Mouse (Mus musculus) liver, embryonic 12.5 days (tissue): ENCODE results near the gene AY761185. TPM values are rescaled to one million over a fixed set of nuclear protein-coding genes. Genes with fewer than 3 reads are reported as not detected.
"Not testable (repeated sequence)": the region's sequence is repeated elsewhere in the genome, so short reads cannot be mapped to it uniquely, and the experiment has no call there.

Experiments
- ATAC-seq: fragments of 200-750 bp; cut with Nextera tagmentation; 2 replicates; pipeline ENCODE4 v1.8.0; 2017; ENCODE audit warnings: moderate number of reproducible peaks, mild to moderate bottlenecking, moderate library complexity
- H3K27ac ChIP-seq: fragments of 300-500 bp; sonication (generic); 2 replicates; pipeline ENCODE4 v1.5.1; 2016; ENCODE audit warnings: mild to moderate bottlenecking
- H3K27me3 ChIP-seq: fragments of 300-500 bp; sonication (generic); replicated peaks from 2 replicates; pipeline ENCODE4 v1.6.1; 2016; ENCODE audit warnings: mild to moderate bottlenecking, moderate library complexity
- H3K36me3 ChIP-seq: fragments of 300-500 bp; sonication (generic); 2 replicates; pipeline ENCODE4 v1.6.1; 2016; ENCODE audit warnings: mild to moderate bottlenecking, moderate library complexity
- H3K4me1 ChIP-seq: fragments of 300-500 bp; sonication (generic); 2 replicates; pipeline ENCODE4 v1.6.1; 2016
- H3K4me2 ChIP-seq: fragments of 300-500 bp; sonication (generic); 2 replicates; pipeline ENCODE4 v1.6.1; 2016; ENCODE audit warnings: mild to moderate bottlenecking, moderate library complexity
- H3K4me3 ChIP-seq: fragments of 300-500 bp; sonication (generic); 2 replicates; pipeline ENCODE4 v1.5.1; 2016; ENCODE audit warnings: mild to moderate bottlenecking, moderate library complexity
- H3K9ac ChIP-seq: fragments of 300-500 bp; sonication (generic); 2 replicates; pipeline ENCODE4 v1.6.1; 2016; ENCODE audit warnings: mild to moderate bottlenecking, moderate library complexity
- H3K9me3 ChIP-seq: fragments of 300-500 bp; sonication (generic); replicated peaks from 2 replicates; pipeline ENCODE4 v1.6.1; 2016; ENCODE audit warnings: mild to moderate bottlenecking, moderate library complexity
- WGBS: fragments of 180-500 bp; shearing (Covaris S2); methylation state at CpG from one replicate; pipeline ENCODE4 v1.1.7; 2016; ENCODE audit not compliant: insufficient replicate concordance; 5-methylcytosine and 5-hydroxymethylcytosine counted together
- polyA plus RNA-seq: library from polyadenylated mRNA; unstranded; fragments of >200 nt; fragmentation: Nextera tagmentation; extraction: Ambion mirVana; gene quantifications from 2 replicates; pipeline ENCODE4 v1.2.1, GENCODE M21; 2016

The AY761185 gene
- not detected in 2 replicates for polyA plus RNA-seq

DNA sequence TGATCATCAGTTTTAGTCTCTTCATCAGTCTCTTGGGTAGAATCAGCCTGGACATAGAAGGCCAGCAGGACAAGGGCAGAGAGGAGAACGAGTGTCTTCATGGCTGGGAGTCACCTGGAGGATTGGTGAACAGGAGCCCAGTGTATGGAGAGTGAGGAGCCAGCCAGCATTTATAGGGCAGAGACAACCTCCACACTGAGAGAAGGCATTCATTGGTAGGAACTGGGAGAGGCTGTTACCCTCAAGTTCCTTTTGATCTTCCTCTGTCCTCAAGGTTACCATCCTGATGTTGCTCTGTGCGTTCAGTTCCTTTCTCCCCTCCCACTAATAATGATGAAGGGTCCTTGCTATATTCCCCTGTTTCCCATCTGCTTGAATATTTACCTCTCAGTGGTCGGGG, at the start of gene AY761185:
AY761185 (minus strand) TSS at position 101 of the 400 bp plus-strand sequence.
- Histone ChIP-seq H3K9ac (no peak within 1 kb of the TSS), H3K4me3 (no peak within 1 kb of the TSS), H3K9me3 (peaks cover 22% of the 10 kb centered on the region), H3K27ac (no peak within 1 kb of the TSS), H3K4me1 (no peaks in the 10 kb centered on the region), H3K4me2 (no peak within 1 kb of the TSS), H3K36me3 (no peaks in the 10 kb centered on the region), H3K27me3 (no peaks in the 10 kb centered on the region)
- 61% methylated on average over 3 of the region's 3 CpGs for WGBS
- no peak for ATAC-seq

DNA sequence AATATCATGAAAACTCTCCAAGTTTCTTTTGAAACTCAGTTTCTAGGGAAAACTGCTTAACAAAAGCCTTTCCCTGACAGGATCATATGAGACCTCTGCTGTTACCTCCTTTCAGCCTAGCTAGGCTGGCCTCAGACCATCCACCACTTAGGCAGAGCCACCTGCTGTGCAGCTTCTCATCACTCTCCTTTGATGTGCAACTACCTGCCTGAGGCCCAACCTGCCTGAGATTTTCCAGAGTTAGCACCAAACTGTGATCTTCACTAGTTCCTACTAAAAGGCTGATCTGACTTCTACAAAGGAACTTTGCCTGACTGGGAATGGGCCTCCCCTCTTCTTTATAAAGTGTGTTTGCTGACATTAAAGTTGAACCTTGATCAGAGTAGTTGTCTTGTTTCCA, 49.5 kb upstream of the AY761185 start:
- not testable (repeated sequence) for H3K36me3 ChIP-seq, H3K4me3 ChIP-seq, H3K4me1 ChIP-seq, H3K9me3 ChIP-seq, ATAC-seq, H3K27ac ChIP-seq, H3K27me3 ChIP-seq, H3K4me2 ChIP-seq, H3K9ac ChIP-seq

DNA sequence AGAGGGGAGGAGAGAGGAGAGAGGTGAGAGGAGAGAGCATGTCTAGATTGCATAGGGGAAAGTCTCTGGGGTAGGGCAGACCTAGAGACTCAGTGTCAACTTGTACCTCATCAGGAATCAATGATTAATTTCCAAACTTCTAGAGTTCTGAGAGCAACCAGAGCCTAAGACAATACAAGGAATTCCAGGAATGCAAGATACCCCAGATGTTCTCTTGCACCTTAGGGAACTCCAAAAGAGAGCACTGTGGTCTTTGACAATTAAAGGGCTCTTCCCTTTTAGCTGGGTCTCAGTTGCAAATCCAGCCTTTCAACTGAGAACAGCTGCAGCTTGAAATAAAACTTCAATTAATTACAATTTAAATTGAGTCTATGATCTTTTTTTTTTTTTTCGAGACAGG, 35.3 kb upstream of the AY761185 start:
- Histone ChIP-seq H3K36me3 (no peaks in the 10 kb centered on the region), H3K4me2 (no peak overlapping the region), H3K27ac (no peak overlapping the region), H3K4me3 (no peak overlapping the region), H3K9ac (no peak overlapping the region), H3K4me1 (no peaks in the 10 kb centered on the region), H3K9me3 (peaks cover 3% of the 10 kb centered on the region), H3K27me3 (no peaks in the 10 kb centered on the region)
- WGBS = 10% methylated on average over 1 of the region's 1 CpGs
- ATAC-seq = no peak

DNA sequence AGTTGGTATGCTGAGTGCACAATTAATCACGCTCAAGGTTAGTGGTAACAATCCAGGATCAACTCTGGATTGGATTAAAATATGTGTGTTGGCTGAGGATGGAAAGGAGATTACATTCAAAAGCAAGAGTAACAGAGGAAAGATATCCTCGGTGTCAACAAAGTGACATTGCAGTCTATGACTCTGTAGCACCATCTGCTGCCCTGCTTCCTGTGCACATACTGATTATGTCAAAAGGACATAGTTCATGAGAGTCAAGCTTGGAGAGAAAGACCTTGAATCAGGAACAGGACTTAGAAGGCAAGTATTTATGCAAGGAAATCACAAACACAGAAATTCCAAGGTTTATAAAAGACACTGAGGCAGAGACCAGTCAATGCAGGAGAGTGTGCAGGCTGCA, 20.0 kb upstream of the AY761185 start:
- 55% methylated on average over 2 of the region's 2 CpGs for WGBS
- no peaks in the 10 kb centered on the region for H3K36me3 ChIP-seq
- H3K27ac ChIP-seq = no peak overlapping the region
- no peak overlapping the region for H3K4me3 ChIP-seq
- ATAC-seq = no peak
- H3K4me1 ChIP-seq = no peaks in the 10 kb centered on the region
- 0 out of 2 replicates have a peak, but pooled peaks cover 4% of the 10 kb centered on the region for H3K9me3 ChIP-seq
- H3K4me2 ChIP-seq = no peak overlapping the region
- H3K27me3 ChIP-seq = no peaks in the 10 kb centered on the region
- H3K9ac ChIP-seq = no peak overlapping the region

DNA sequence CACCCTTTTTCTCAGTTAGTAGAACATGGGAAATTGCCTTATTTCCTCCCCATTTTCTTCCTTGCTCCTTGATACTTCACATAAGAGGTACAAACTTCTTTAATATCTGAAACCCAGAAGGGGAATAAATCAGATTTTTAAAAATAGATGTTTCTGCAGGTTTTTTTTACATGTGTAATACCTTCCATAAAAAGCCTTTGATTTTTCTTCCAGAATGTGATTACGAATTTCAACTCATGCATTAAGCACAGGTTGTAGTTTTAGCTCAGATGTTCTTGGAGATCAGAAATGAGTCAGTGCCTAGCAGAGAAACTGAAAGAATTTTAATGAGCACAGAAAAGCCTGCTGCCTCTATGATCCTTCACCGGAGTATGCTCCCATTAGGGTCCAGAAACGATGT, 22.5 kb downstream of the AY761185 start, which contains the start of gene Gm6040:
Gm6040 (minus strand) TSS at position 101 of the 400 bp plus-strand sequence.
- no peak within 1 kb of the TSS for H3K9ac ChIP-seq
- no peak for ATAC-seq
- WGBS = 48% methylated on average over 3 of the region's 3 CpGs
- no peaks in the 10 kb centered on the region for H3K27me3 ChIP-seq
- no peak within 1 kb of the TSS for H3K4me3 ChIP-seq
- no peaks in the 10 kb centered on the region for H3K4me1 ChIP-seq
- no peak within 1 kb of the TSS for H3K27ac ChIP-seq
- 0 out of 2 replicates have a peak, but pooled peaks cover 3% of the 10 kb centered on the region for H3K9me3 ChIP-seq
- no peak within 1 kb of the TSS for H3K4me2 ChIP-seq
- no peaks in the 10 kb centered on the region for H3K36me3 ChIP-seq

DNA sequence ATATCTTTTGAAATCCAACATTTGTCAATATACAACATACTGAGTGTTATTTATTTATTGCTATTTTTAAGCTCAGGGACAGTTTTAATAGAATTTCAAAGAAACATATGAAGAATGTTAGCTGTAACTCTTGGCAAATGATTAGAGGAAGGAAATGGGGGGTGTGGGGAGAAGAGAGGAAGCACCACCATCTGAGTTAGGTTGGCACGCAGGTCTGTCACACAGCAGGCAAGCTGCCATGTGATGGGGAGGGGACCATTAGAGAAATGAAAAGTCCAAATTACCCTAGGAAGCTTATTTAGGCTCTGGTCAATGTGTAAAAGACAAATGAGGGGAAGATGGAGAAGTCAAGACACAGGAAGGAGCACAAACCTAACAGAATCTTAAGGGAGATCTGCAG, 32.2 kb downstream of the AY761185 start:
- no peaks in the 10 kb centered on the region for H3K27me3 ChIP-seq
- no peak overlapping the region for H3K4me2 ChIP-seq
- H3K36me3 ChIP-seq = no peaks in the 10 kb centered on the region
- H3K9ac ChIP-seq = no peak overlapping the region
- no peak overlapping the region for H3K4me3 ChIP-seq
- 62% methylated on average over 1 of the region's 1 CpGs for WGBS
- H3K27ac ChIP-seq = no peak overlapping the region
- no peaks in the 10 kb centered on the region; the same call in 1 of the 2 replicates for H3K9me3 ChIP-seq
- ATAC-seq = no peak
- no peaks in the 10 kb centered on the region for H3K4me1 ChIP-seq

DNA sequence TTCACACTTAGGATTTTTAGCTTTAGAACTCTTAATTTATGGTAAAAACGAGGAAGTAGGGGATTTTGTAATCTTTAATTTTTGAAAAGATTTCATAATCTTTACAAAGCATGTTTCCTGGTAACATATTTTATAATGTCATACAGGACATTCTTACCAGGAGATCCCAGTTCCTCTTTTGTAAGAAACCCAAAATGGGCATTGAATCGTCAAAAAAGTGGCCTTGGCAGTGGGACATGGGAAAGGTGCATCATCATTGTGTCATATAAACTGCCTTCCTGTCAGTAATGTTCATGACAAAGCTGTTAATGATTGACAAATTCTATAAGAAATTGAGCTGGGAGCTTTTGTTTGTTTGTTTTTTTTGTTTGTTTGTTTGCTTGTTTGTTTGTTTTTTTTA, 36.3 kb downstream of the AY761185 start:
- H3K4me2 ChIP-seq = no peak overlapping the region
- WGBS = 36% methylated on average over 2 of the region's 2 CpGs
- H3K9me3 ChIP-seq = peaks cover 6% of the 10 kb centered on the region; the same call in 1 of the 2 replicates
- H3K9ac ChIP-seq = no peak overlapping the region
- no peak overlapping the region for H3K27ac ChIP-seq
- no peaks in the 10 kb centered on the region for H3K27me3 ChIP-seq
- no peaks in the 10 kb centered on the region for H3K4me1 ChIP-seq
- H3K4me3 ChIP-seq = no peak overlapping the region
- ATAC-seq = no peak
- H3K36me3 ChIP-seq = no peaks in the 10 kb centered on the region

DNA sequence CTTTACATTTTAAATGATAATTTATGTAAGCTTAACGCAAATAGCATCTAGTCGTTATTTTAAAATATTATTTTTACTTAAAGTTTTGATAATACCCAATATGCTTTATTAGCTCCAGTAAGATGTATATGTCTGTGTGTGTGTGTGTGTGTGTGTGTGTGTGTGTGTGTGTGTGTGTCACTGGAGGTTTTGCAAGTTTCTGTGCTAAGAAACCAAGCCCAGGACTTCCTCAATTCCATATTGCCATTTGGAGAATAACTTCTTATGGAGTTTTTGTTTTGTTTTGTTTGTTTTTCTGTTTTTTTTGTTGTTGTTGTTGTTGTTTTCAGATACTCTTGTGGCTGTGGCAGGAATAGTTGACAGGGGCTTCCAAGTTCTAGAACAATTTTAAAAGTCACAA, 37.4 kb downstream of the AY761185 start:
- H3K9ac ChIP-seq = no peak overlapping the region

DNA sequence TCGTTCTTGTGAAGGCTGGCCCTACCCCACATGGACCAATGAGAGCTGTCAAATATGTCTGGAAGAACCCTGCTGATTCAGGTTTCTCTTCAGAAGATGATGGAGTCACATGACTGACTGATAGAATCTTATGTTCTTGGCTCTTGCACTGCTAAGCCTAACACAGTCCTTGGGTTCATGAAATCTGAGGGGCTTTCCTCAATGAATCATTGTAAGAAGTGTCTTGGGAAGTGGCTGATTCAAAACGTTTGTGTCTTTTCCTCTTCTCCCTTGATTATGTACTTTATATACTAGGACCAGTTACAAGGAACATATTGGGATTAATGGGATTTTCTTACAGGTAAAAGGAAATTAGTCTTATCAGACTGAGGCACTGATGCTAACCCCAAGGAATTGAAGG, 42.0 kb downstream of the AY761185 start, which contains the start of gene Gm15056:
Gm15056 (minus strand) TSS at position 101 of the 400 bp plus-strand sequence.
- H3K4me2 ChIP-seq = no peak within 1 kb of the TSS
- no peak within 1 kb of the TSS for H3K27ac ChIP-seq
- H3K9me3 ChIP-seq = peaks cover 9% of the 10 kb centered on the region; the same call in 1 of the 2 replicates
- ATAC-seq = no peak
- no peaks in the 10 kb centered on the region for H3K4me1 ChIP-seq
- no peaks in the 10 kb centered on the region for H3K27me3 ChIP-seq
- H3K9ac ChIP-seq = no peak within 1 kb of the TSS
- H3K36me3 ChIP-seq = no peaks in the 10 kb centered on the region
- WGBS = 35% methylated on average over 2 of the region's 2 CpGs
- H3K4me3 ChIP-seq = no peak within 1 kb of the TSS

More for the DNA sequence above, 37.4 kb downstream of the AY761185 start:
- H3K4me1 ChIP-seq = no peaks in the 10 kb centered on the region
- no peak overlapping the region for H3K4me3 ChIP-seq
- WGBS = 67% methylated on average over 2 of the region's 2 CpGs
- H3K4me2 ChIP-seq = no peak overlapping the region
- ATAC-seq = no peak
- H3K27me3 ChIP-seq = no peaks in the 10 kb centered on the region
- no peaks in the 10 kb centered on the region for H3K36me3 ChIP-seq
- H3K27ac ChIP-seq = no peak overlapping the region
- peaks cover 6% of the 10 kb centered on the region; the same call in 1 of the 2 replicates for H3K9me3 ChIP-seq

Other genes starting within 250 kb of the AY761185 start
- gene Defb33, start 52.0 kb downstream of the AY761185 start, polyA plus RNA-seq = not detected in 2 replicates
- not detected in 2 replicates for gene Gm15056, start 42.1 kb downstream of the AY761185 start, polyA plus RNA-seq
- gene Gm6040, start 22.6 kb downstream of the AY761185 start, polyA plus RNA-seq = not detected in 2 replicates
- gene Defa21, start 80.8 kb upstream of the AY761185 start, polyA plus RNA-seq = not detected in 2 replicates
- not detected in 2 replicates for gene Defa23, start 110.3 kb upstream of the AY761185 start, polyA plus RNA-seq
- gene Defa35, start 120.3 kb upstream of the AY761185 start, polyA plus RNA-seq = not detected in 2 replicates
- gene Defa25, start 139.7 kb upstream of the AY761185 start, polyA plus RNA-seq = not detected in 2 replicates
- gene Gm14851, start 151.3 kb upstream of the AY761185 start, polyA plus RNA-seq = not detected in 2 replicates
- gene Defa30, start 189.9 kb upstream of the AY761185 start, polyA plus RNA-seq = not detected in 2 replicates
- gene Defa22, start 217.6 kb upstream of the AY761185 start, polyA plus RNA-seq = not detected in 2 replicates
- gene Defa31, start 246.9 kb upstream of the AY761185 start, polyA plus RNA-seq = not detected in 2 replicates